Mouse (Mus musculus) small intestine, adult 2 months (tissue): ENCODE measurements around the gene Atp13a3.

Experiments used
- CTCF ChIP-seq: fragments of 200-500 bp; IDR thresholded peaks from 2 replicates; pipeline ENCODE4 v1.5.1; 2012; ENCODE audit warnings: low read depth, mild to moderate bottlenecking, control low read depth, inconsistent platforms, low read length, moderate library complexity, mixed read lengths; ENCODE audit not compliant: insufficient replicate concordance, insufficient read length; ENCODE audit errors: extremely low read depth
- POLR2A ChIP-seq: fragments of 200-500 bp; IDR thresholded peaks from 2 replicates; pipeline ENCODE4 v1.6.1; 2012; ENCODE audit warnings: low read depth, mild to moderate bottlenecking, control low read depth, inconsistent platforms, low read length, moderate library complexity

GRCm38 (mm10) chr16:30453213-30453975 is 47.6 kb upstream of the Atp13a3 start:
- TF ChIP-seq POLR2A (no peak), CTCF (no peak)
